Mouse (Mus musculus) ES-E14 (cell line): ENCODE measurements around the gene Sppl2b. TPM values are rescaled to one million over a fixed set of nuclear protein-coding genes. Genes with fewer than 3 reads are reported as not detected.
A peak's percentile ranks its signal among the peaks of the same experiment; 100 is the strongest.

Experiments
- DNase-seq: peaks from one replicate; pipeline ENCODE4 v3.0.0-alpha.2; 2013; ENCODE audit warnings: low read depth, low spot score
- H3K27ac ChIP-seq: 2 replicates; pipeline ENCODE4 v1.5.1; 2012; ENCODE audit warnings: low read depth, mild to moderate bottlenecking, low read length, moderate library complexity, mixed read lengths; ENCODE audit not compliant: poor library complexity, insufficient read depth, severe bottlenecking
- H3K36me3 ChIP-seq: 2 replicates; pipeline ENCODE4 v1.6.1; 2012; ENCODE audit warnings: mild to moderate bottlenecking, low read length, moderate library complexity, mixed read lengths; ENCODE audit not compliant: control insufficient read depth, poor library complexity, insufficient read depth, severe bottlenecking
- H3K4me1 ChIP-seq, 2 experiments: fragments of 150-350 bp in 1 of 2; sonication (generic) in 1 of 2; 2 replicates each; pipeline ENCODE4 v1.6.1; 2012; ENCODE audit warnings: low read length in 2 of 2, mild to moderate bottlenecking in 1 of 2, mixed read lengths in 1 of 2; ENCODE audit not compliant: control insufficient read depth in 2 of 2, insufficient read depth in 2 of 2, poor library complexity in 1 of 2
- H3K4me3 ChIP-seq, 2 experiments: fragments of 150-350 bp in 1 of 2; sonication (generic) in 1 of 2; 2 replicates each; pipeline ENCODE4 v1.5.1; 2012; ENCODE audit warnings: low read length in 2 of 2, low read depth in 1 of 2, mild to moderate bottlenecking in 1 of 2, mixed read lengths in 1 of 2; ENCODE audit not compliant: insufficient read depth in 1 of 2, poor library complexity in 1 of 2, severe bottlenecking in 1 of 2
- H3K9ac ChIP-seq: 2 replicates; pipeline ENCODE4 v1.6.1; 2012; ENCODE audit warnings: low read depth, mild to moderate bottlenecking, low read length, mixed read lengths; ENCODE audit not compliant: poor library complexity, insufficient read depth, severe bottlenecking
- H3K9me3 ChIP-seq: fragments of 150-350 bp; sonication (generic); 2 replicates; pipeline ENCODE4 v1.6.1; 2012; ENCODE audit warnings: low read depth, mild to moderate bottlenecking, low read length; ENCODE audit not compliant: control insufficient read depth, insufficient read depth
- CHD2 ChIP-seq: IDR thresholded peaks from 2 replicates; pipeline ENCODE4 v1.6.1; 2014; ENCODE audit warnings: mild to moderate bottlenecking, low read depth, low read length, inconsistent platforms
- HCFC1 ChIP-seq: IDR thresholded peaks from 2 replicates; pipeline ENCODE4 v1.6.1; 2012; ENCODE audit warnings: low read length, inconsistent platforms, borderline replicate concordance; ENCODE audit not compliant: insufficient read depth
- MAFK ChIP-seq: IDR thresholded peaks from 2 replicates; pipeline ENCODE4 v1.6.1; 2014; ENCODE audit warnings: mild to moderate bottlenecking, low read depth, low read length, inconsistent platforms; ENCODE audit not compliant: insufficient read depth
- ZC3H11A ChIP-seq: IDR thresholded peaks from 2 replicates; pipeline ENCODE4 v1.6.1; 2012; ENCODE audit warnings: low read depth, mild to moderate bottlenecking, inconsistent platforms, low read length, borderline replicate concordance
- ZNF384 ChIP-seq: IDR thresholded peaks from 2 replicates; pipeline ENCODE4 v1.6.1; 2012; ENCODE audit warnings: low read depth, low read length, inconsistent platforms
- in situ Hi-C, 2 experiments: fragments of 600-800 bp; cut with MboI; formaldehyde crosslinking; loops; one replicate each; pipeline ENCODE4 v1.15.1; 2025; ENCODE audit warnings: low sequenced_read_pairs in 2 of 2, inconsistent platforms in 1 of 2; ENCODE audit not compliant: unreplicated experiment in 2 of 2
- total RNA-seq: library from RNA; depleted of rRNA; stranded (reverse); fragments of 300-350 nt; gene quantifications from 2 replicates; pipeline ENCODE4 v1.2.3, GENCODE M21; 2012

The Sppl2b gene
- total RNA-seq, 1 experiment: 38.9 TPM

- Histone ChIP-seq H3K9ac (no peak overlapping the region), H3K4me3 (no peak overlapping the region), H3K9me3 (no peaks in the 10 kb centered on the region), H3K27ac (no peak overlapping the region), H3K36me3 (peaks cover under 1% of the 10 kb centered on the region; the same call in 1 of the 2 replicates), H3K4me1 (peaks cover 0 to 3% of the 10 kb centered on the region in 2 experiments; a peak in 2 of 4 replicates)
- no peak for DNase-seq
- no peak for TF ChIP-seq ZNF384
- no peak for TF ChIP-seq CHD2
- no peak for TF ChIP-seq HCFC1
- no peak for TF ChIP-seq MAFK
- no peak for TF ChIP-seq ZC3H11A
- in situ Hi-C loops: no loop called here
Measured at GRCm38 (mm10) chr10:80822528-80822927, 32.5 kb upstream of the Sppl2b start.

- TF ChIP-seq ZNF384 (no peak), MAFK (no peak), ZC3H11A (no peak), HCFC1 (no peak), CHD2 (no peak)
- in situ Hi-C loops: no loop called here
- peaks cover 0 to 5% of the 10 kb centered on the region in 2 experiments; a peak in 2 of 4 replicates for H3K4me1 ChIP-seq
Measured at GRCm38 (mm10) chr10:80823316-80823715, 31.8 kb upstream of the Sppl2b start.

DNA sequence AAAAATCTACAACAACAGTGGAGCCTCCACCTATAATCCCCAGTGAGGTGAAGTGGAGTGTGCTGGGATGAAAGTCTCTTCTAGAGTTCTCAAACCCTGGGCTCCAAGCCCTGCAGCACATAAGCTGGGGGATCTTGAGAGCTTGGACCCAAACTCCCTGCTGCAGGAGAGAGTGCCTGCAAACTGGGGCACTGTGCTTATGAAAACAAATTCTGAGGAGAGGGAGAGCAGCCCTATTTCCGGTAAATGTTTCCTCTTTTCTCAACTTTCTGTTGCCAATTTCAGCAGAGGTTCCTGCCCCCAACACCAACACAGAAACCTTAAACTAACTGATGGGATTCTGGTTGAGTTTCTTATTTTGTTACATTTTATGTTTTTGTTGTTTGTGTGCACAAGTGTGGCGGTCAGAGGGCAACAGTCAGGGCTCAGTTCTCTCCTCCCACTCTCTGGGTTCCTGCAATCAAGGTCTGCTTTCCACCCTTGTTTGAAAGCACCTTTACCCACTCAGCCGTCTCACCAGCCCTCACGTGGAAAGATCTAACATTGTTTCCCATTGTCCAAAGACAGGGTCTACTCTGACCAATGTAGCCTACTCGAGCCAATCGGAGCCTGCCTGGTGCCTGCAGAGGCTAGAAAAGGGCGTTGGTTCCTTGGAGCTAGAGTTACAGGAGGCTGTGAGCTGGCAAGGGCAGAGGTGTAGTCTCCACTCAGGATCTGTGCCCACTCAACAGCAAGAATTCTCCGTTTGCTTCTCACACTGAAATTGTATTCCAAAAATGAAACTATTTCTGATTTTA is 31.0 kb upstream of the Sppl2b start:
- Histone ChIP-seq H3K4me3 (no peak overlapping the region), H3K9ac (peak overlapping the region; percentile 14; the same call in 1 of the 2 replicates), H3K36me3 (peaks cover 13% of the 10 kb centered on the region), H3K4me1 (peaks cover 0 to 5% of the 10 kb centered on the region in 2 experiments; a peak in 2 of 4 replicates), H3K9me3 (no peaks in the 10 kb centered on the region), H3K27ac (no peak overlapping the region)
- no peak for TF ChIP-seq HCFC1
- TF ChIP-seq MAFK: no peak
- TF ChIP-seq ZNF384: no peak
- no peak for TF ChIP-seq CHD2
- TF ChIP-seq ZC3H11A: no peak
- in situ Hi-C loops: no loop called here
- DNase-seq: no peak

More at GRCm38 (mm10) chr10:80823316-80823715, 31.8 kb upstream of the Sppl2b start:
- Histone ChIP-seq H3K9ac (no peak overlapping the region), H3K9me3 (no peaks in the 10 kb centered on the region), H3K4me3 (no peak overlapping the region), H3K36me3 (peaks cover 9% of the 10 kb centered on the region; the same call in 1 of the 2 replicates), H3K27ac (no peak overlapping the region)
- no peak for DNase-seq

GRCm38 (mm10) chr10:80824827-80825226 is 30.2 kb upstream of the Sppl2b start:
- Histone ChIP-seq H3K27ac (no peak overlapping the region), H3K4me3 (no peak overlapping the region), H3K9ac (no peak overlapping the region), H3K4me1 (peaks cover 0 to 6% of the 10 kb centered on the region in 2 experiments; a peak in 2 of 4 replicates), H3K36me3 (peaks cover 21% of the 10 kb centered on the region), H3K9me3 (no peaks in the 10 kb centered on the region)
- 0 out of 2 replicates have a peak, but pooled peaks have one; percentile 6 for TF ChIP-seq ZC3H11A
- no peak for TF ChIP-seq HCFC1
- in situ Hi-C loops: no loop called here
- no peak for DNase-seq
